Mouse (Mus musculus): ENCODE results near the gene Xndc1.
A peak's percentile ranks its signal among the peaks of the same experiment; 100 is the strongest.
"Not testable (repeated sequence)": the region's sequence is repeated elsewhere in the genome, so short reads cannot be mapped to it uniquely, and the experiment has no call there.

Gene Xndc1

DNA sequence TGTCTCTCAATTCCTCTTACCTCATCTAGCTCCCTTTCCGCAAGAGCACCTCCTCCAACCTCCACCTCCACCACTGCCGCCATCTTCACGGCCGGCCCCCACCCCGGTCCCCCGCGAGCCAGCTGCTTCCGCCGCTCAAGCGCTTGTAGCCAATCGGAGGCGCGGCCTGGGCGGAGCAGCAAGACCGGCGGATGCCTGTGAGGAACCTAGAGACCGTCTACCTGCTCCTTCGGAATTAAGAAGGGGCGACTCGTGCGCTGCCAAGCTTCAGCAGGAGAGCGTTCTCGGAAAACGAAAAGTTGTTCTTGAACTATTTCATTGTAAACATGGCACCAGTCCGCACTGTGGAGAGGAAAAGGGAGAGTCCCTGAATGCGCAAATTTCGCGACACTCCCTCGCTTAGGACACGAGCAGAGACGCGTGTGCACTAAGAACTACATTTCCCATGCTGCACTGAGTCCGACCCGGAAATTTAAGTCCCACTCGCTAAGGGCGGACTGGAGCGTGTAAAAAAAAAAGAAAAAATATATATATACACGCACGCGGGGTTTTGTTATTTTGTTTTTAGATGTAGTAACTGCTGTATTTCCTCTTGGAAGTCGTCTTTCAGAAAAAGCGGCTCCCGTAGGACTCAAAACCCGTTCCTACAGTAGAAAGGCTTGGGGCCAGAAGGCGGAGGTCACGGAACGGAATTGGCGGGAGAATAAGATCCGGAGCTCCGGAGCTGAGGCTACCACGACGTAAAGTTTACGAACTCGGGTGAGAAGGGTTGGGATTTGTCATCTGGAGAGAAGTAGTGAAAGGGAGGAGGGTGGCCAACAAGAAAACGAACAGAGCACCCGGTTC lies at the start of gene Xndc1, which contains the start of the genes Rnf121 and Xntrpc:
Gene Xndc1 (plus strand): TSS at position 466 of the 846 bp plus-strand sequence.
Gene Rnf121 (minus strand): TSS at position 424 of the 846 bp plus-strand sequence.
Gene Xntrpc (plus strand): TSS at position 668 of the 846 bp plus-strand sequence.
- DNase-seq (ENCODE audit: low read depth), result peak; percentile 96

DNA sequence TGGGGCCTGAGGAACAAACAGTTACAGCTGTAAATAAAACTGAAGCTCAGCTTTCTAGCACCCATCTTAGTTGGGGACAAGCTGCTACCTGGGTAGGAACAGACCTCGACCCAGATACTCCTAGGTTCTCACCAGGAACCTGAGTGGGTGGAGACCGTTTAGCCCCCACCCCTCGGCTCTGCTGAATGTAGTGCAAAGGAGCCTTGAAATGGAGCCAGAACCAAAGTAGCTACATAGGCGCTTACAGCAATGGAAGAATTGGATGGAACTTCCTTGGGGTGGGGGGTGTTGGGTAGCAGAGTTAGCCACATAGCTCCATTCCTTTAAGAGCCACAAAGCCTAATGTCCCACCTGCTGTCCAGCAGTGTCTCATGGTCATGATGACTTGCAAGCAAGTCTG lies 48.4 kb upstream of the Xndc1 start:
- DNase-seq (ENCODE audit: low read depth), result no peak

DNA sequence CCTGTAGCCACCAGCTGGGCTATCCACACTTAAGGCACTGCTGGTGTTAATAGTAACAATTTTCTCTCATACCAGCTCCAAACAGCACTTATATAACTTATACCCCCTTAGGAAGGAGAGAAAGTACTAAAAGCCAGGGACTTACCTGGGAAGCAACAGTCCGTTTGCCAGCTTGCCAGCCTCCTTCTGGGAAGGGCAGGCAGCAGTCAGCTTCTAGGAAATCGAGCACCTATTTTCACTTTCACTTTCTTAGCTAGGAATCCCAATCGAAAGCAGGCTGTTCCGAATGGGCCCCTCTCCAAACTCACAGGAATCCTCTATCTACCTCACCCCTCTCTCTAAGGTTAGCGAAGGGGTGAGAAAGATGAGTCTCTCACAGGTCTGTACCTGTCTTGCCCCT lies 47.9 kb upstream of the Xndc1 start:
- peak; percentile 53 for DNase-seq (ENCODE audit: low read depth)

DNA sequence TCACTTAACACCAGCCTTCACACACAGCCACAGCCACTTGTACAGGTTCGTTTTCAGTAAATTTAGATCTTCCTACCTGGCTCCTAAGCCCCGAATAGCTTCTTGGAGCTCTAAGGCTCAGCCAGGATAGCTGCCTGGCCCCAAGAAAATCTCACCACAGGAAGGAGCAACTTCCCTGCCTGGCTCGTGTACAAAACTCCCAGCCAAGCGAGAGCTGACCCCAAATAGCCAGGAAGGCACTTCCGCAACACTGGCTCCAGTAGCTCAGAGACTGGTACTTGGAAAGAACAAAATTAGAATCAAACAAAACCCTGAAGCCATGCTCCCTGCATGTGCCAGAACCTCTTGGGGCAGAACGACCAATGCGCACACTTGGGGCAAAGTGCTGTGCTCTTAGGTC lies 47.3 kb upstream of the Xndc1 start:
- DNase-seq (ENCODE audit: low read depth), result no peak

DNA sequence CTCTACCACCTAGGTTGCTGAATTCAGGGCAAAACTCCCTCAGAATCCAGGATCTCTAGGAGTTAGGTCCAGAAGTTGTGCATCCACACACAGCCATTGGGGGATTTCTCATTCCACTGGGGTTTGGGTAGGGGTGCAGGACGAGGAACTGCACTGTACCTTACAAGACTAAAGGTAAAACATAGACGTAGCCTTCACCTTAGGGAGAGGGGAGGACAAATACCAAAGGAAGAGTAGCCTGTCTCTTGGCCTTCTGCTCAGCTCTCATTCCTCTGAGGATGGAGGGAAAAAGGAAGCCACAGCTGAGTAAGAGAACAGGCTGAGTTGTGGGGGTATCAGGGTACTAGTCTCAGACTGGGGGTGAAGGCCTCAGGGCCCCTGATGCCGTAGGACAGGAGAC lies 46.7 kb upstream of the Xndc1 start, which contains the start of gene Il18bp:
Gene Il18bp (minus strand): TSS at position 101 of the 400 bp plus-strand sequence.
- DNase-seq (ENCODE audit: low read depth), result no peak

DNA sequence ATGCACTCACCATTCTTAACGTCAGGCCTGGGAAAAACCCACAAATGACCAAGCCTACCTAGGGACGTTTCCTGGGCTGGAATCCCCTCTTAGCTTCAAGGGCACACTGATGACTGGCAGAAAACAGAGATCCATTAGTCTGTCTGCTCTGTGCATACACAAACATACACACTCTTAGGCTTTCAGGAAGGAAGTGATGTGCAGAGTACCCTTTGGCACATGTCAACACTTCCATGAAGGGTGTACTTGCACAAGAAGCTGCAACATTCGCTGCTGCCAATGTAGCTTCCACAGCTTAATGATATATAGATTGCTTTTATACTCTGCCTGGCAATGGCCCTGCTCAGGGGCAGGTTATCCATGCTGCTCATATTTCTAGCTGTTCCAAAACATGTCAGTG lies 45.9 kb upstream of the Xndc1 start:
- DNase-seq (ENCODE audit: low read depth), result no peak

DNA sequence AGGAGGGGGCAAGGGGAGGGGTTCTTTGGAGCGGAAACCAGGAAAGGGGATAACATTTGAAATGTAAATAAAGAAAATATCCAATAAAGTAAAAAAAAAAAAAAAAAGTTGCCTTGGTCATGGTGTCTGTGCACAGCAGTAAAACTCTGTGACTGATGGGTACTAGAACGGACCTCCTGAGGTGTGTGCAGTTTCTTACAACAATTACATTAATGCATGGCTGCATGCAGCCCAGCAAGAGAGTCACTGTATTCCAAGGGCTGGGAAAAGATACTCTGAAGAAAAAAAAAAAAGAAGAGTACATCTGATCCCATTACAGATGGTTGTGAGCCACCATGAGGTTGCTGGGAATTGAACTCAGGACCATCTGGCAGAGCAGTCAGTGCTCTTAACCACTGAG lies 44.4 kb upstream of the Xndc1 start:
- not testable (repeated sequence) for DNase-seq (ENCODE audit: low read depth)

DNA sequence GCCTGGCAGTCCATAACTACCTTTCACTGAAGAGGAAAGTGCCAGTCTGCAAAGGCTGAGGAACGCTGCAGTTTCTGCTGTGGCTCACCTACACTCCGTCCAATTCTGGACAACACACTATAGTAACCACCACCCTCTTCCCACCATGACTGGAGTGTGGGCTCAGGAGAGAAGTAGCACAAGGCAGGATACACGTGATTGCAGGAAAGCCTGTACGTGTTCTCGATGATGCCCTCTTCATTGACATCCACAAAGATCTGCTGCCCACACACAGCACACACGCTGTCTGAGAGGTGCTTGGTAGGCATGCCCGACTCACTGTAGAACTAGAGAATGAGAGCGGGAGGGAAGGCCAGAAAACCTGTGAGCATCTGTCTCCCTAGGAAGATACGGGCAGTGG lies 41.5 kb upstream of the Xndc1 start:
- no peak for DNase-seq (ENCODE audit: low read depth)

DNA sequence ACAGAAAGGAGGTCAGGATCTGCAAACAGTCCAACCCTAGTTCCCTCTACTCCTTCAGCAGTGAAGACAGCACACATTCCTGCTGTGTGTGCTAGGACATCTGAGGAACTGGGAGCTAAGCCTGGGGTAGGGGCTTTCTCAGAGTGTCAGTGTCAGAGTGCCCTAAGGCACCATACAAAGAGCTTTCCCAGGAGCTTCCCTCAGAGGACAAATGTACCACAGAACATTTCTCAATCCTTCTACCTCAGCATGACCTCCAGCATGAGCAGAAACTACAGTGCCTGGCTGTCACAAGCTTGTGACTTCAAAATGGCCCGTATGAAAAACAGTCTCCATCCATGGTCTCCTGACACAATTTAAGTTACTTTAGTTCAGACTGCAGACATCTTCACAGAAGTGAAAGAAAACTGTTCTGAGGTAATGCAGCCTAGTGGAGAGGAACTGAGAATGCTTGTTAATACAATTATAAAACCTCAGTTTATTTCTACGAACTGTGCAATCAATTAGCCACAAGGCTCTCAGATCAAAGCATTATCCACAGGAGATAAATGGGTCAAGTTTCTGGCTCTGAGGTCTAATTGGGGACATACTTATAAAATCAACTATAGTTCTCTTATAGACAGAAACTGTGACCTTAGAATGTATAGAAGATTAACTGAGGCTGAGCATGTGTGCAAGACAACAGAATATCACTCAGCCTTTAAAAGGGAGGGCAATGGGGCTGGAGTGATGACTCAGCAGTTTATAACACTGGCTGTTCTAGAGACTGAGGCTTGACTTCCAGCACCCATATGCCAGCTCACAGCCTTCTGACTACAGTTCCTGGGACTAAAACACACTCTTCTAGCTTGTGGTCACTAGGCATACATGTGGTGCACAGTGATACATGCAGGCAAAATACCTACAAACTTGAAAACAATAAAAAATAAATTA lies 39.9 kb upstream of the Xndc1 start:
- no peak for DNase-seq (ENCODE audit: low read depth)

DNA sequence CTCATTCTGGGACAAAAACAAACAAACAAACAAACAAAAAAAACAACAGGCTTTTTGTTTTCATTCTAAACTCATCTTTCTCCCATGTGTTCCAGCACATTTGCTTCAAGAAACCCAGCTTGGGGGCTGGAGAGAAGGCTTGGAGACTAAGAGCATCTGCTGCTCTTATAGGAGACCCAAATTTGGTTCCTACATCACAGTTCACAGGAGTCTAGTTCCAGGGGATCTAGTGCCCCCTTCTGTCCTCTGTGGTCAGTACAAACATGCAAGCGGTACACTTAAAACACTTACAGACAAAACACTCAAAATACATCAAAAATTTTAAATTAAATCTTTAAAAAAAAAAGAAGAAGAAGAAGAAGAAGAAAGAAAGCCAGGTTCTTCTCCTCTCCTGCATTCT lies 30.4 kb upstream of the Xndc1 start:
- DNase-seq (ENCODE audit: low read depth), result peak; percentile 29

DNA sequence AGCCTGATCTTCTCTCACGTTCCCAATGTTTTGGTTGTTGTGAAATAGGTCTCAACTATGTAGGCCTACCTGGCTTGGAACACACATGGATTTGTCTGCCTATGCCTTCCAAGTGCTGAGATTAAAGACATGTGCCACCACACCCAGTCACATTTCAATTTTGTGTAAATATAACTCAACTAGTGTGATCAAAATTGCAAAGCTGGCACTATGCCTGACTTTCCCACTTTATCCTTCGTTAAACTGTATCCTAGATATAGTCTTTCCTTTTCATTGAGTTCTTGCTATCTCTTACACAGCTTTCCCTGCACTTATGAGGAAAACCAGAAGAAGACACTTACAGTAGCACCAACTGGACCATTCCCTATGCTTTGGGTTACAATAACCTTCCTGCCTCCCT lies 29.8 kb upstream of the Xndc1 start:
- no peak for DNase-seq (ENCODE audit: low read depth)

DNA sequence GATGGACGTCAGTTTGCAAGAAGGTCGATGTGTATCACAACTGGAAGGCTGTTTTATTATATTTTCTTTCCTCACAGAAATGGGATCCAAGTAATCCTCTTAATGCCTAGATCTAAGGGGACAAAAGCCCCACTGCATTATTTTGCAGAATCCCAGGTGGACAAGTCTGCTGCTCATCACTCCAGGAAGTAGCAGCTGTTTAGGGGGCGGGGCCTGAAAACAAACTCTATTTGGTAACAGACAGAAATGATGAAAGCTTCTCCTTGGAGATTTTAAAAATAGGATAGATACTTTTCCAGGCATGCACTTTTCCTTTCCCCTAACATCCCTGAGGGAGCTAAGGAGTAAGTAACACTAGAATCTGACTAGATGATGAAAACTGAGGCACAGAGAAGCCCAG lies 28.0 kb upstream of the Xndc1 start:
- no peak for DNase-seq (ENCODE audit: low read depth)

DNA sequence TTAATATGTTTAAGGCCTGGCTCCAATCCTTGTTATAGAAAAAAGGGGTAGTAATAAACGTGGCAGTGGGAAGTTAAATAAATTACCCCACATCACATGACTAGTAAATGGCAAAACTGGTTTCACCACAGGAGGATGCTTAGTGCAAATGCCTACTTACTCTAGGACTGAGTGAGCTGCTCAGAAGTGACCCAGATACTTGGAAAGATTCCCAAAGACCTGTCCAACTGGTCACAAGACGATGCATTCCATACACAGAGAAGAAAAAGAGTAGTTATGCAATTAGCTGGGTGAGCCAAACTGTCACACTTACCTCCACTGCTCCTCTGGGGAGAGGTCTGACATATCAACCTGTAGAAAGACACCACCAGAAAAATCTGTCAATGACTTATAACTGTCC lies 23.0 kb upstream of the Xndc1 start:
- DNase-seq (ENCODE audit: low read depth), result no peak

DNA sequence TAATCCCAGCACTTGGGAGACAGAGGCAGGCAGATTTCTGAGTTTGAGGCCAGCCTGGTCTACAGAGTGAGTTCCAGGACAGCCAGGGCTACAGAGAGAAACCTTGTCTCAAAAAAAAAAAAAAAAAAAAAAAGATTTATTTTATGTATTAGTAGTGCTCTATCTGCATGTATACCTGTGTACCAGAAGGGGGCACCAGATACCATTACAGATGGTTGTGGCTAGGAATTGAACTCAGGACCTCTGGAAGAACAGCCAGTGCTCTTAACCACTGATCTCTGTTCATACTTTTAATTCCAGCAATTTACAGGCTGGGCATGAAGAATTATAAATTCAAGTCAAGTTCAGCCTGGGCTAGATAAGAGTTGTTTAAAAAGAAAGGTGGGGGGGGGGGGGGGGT lies 16.8 kb upstream of the Xndc1 start:
- DNase-seq (ENCODE audit: low read depth), result peak; percentile 67

DNA sequence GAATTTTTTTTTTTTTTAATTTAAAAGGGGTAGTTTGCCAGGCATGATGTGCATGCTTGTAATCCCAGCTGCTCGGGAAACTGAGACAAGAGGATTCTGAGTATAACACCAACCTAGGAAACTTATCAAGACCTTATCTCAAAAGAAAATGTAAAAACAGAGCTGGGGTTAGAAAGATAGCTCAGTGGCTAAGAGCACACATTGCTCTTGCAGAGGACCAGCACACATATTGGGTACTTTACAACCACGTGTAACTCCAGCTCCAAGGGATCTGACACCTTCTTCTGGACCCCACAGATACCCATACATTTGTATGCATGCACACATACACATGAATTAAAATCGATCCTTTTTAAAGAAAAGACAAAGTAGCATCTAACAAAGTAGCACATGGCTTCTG lies 4.0 kb upstream of the Xndc1 start:
- no peak for DNase-seq (ENCODE audit: low read depth)

DNA sequence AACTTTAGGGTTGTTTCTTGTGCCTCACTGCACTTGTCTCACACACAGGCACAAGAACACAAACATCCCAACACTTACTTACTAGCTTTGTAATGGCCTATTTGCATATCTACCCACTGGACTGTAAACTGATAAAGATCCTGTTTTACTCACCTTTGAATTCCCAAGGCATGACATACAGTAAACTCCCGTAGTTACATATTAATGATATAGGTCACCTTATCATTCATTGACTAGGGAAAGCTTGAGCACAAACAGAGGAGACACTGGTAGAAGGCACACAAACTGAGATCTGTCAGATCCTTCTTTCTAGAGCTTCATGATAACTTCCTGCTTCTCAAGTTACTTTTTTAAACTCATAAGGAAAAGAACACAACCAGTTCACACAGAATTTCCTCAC lies 3.1 kb upstream of the Xndc1 start:
- DNase-seq (ENCODE audit: low read depth), result no peak

DNA sequence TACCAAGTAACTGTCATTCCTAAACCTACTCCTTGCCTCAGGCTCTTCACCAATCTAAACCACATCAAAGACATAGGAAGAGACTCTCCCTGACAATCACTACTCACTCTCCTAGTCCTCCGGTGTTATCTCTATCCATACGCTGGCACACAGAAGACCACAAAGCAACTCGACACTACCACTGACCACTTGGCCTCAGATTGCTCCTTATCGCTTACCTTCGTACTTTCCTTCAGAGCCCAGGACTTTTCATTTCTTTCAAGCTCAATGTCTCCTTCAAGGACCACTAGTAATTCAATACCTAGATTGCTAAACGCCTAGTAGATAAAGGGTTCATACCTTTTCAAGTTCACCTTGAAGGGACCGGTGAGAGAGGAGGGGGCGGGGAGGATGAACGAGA lies 1.4 kb upstream of the Xndc1 start:
- peak; percentile 51 for DNase-seq (ENCODE audit: low read depth)

DNA sequence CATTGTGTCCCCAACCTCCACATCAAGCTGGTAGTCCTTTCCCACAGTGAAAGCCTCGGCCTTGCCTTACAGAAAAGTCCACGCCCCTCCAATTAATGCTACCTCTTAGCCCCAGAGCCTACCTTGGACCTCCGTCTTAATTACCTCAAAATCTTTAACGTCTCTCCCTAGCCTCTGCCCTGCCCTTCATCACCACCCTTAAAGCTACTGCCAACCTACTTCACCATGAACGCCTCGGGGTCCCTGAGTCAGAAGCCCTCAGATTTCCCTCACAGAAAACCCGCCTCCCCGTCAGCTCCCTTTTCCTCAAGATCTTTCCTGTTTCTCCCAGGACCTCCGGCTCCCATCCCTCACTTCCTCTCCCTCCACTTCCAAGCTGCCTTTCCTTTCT lies 661 bp upstream of the Xndc1 start:
- no peak for DNase-seq (ENCODE audit: low read depth)

DNA sequence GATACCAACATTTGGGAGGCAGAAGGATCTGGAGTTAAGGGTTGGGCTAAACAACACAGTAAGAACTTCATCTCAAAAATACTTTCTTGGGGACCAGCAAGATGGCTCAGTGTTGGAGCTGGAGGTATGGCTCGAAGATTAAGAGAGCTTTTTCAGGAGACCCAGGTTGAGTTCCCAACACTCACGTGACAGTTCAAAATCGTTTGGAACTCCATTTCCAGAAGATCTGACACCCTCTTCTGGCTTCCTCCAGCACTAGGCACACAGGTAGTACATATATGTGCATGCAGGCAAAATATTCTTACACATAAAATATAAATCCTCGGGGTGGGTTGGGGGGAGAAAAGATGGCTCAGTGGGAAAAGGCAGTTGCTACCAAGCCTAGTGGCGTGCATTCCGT lies 1.1 kb downstream of the Xndc1 start:
- peak; percentile 20 for DNase-seq (ENCODE audit: low read depth)

DNA sequence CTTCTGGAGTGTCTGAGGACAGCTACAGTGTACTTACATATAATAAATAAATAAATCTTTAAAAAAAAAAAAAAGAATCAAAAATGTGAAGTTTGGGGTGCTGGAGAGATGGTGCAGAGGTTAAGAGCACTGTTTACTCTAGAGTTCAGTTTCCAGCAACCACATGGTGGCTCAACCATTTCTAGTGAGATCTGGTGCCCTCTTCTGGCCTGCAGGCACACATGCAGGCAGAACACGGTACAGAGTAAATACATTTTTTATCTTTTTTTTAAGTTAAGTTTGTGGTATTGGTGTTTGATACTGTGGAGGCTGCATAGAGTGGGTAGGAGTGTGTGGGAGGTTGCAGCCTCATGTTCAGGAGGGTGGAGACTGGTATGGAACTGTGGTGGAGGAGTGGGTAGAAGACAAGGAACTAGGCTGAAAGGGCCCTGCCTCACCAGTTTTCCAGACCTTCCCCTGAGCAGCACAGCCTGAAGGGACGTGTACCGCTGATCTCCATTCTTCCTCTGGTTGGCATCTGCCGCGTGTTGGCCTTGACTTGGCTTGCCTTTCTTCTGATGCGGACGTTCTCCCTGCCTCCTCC lies 11.5 kb downstream of the Xndc1 start:
- DNase-seq (ENCODE audit: low read depth), result peak; percentile 74

DNA sequence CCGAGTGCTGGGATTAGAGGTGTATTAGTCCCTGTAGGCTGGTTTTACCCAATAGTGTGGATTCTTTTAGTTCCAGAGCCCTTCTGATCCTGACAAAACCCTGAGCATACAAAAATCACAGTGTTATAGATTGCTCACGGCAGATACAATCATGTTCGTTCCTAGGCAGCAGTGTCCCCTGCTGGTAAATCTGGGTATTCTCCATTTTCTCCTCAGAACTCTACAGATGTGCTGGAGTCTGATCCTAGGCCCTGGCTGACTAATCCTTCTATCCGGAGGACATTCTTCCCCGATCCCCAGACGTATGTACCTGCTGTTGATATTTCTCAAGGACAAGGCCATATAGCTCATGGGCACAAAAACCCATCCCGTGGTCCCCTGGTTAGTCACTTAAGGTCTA lies 13.2 kb downstream of the Xndc1 start:
- DNase-seq (ENCODE audit: low read depth), result peak; percentile 68

DNA sequence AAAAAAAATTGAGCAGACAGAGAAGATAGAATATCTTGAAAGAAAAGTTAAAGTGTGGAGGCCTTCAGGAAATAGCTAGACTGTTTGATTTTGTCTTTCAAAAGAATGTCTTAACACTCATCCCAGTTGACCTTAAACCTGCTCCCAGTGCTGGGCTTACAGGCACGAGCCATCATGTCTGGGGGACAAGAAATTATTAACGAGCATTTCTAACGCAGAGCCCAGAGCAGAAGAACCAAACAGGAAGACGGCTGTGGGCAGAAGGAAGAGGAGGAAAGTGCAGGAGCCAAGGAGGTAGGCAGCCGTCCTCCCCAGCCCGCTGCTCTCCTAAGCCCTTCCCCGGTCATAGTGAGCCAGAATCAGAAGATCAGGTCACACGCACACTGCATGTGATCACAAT lies 15.0 kb downstream of the Xndc1 start:
- DNase-seq (ENCODE audit: low read depth), result no peak

DNA sequence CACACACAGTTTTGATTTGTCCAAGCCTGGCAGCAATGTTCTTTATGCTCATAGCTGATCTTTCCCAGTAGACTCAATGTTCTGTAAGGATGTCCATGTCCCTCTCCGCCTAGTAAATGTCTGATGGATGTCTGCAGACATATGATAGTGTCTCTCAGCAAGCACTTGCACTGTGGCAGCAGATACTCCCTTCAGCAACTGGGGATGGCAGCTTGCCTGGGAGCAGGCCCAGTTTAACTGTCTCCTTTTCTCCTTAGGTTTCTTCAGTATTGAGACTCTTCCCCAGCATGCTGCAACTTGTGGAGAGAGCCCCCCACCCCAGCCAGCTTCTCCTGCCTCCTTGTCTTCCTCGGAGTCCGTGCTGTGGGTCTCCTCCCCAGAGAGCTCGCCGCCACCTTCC lies 16.5 kb downstream of the Xndc1 start:
- DNase-seq (ENCODE audit: low read depth), result no peak
